Mouse (Mus musculus): ENCODE measurements at regions not wholly inside any gene's neighbourhood (a gene's known extent, or its start where the extent isn't known, plus 50 kb on each side); places are given as distances from the start of the nearest gene placed in this dataset.

DNA sequence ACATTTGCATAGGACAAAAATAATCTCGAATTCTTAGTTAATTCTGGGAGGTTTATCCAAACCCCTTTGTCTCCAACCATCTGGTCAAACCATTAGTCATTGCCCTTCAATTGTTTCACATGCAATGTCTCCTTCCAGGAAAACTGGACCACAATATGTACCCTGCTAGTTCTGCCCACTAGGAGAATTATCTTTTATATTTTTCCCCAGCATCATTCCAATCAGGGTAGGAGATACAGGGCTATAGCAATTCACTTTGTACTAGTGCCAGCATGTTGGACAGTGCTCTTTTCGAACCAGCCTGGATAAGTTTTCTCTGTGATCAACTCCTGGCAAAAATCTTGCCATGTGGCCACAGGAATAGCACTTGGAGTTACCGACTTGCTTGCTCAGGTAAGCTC lies 300.6 kb downstream of the Otol1 start:
- TF ChIP-seq CTCF (conservative IDR thresholded peaks at IDR 0.05; ENCODE audit: insufficient read depth, insufficient read length, low read depth, low read length) (no peak), POLR2A (IDR thresholded peaks at IDR 0.05; ENCODE audit: low read depth, low read length) (no peak)

Data from kidney, adult 2 months (tissue).